Mouse (Mus musculus) gastrocnemius, adult 18-20 months (tissue): Measurements from ENCODE around the gene Stk4. TPM values are rescaled to one million over a fixed set of nuclear protein-coding genes. Genes with fewer than 3 reads are reported as not detected.

Source experiments
- DNase-seq: peaks from one replicate; pipeline ENCODE4 v3.0.0; 2021; ENCODE audit warnings: low spot score
- total RNA-seq, 2 experiments: library from RNA; stranded (reverse); gene quantifications; 2 replicates each; pipeline ENCODE4 v1.2.3; 2021

The Stk4 gene
- total RNA-seq, 2 experiments from 2014 or later, result 8.3 to 9.2 TPM

GRCm38 (mm10) chr2:164173394-164173793 is 103.3 kb downstream of the Stk4 start:
- peak; percentile 57 for DNase-seq

- DNase-seq, result no peak
Measured at GRCm38 (mm10) chr2:164174649-164175395, 104.7 kb downstream of the Stk4 start.

- DNase-seq, result no peak
Measured at GRCm38 (mm10) chr2:164175850-164176249, 105.7 kb downstream of the Stk4 start.

GRCm38 (mm10) chr2:164177831-164178230 is 107.7 kb downstream of the Stk4 start:
- no peak for DNase-seq

GRCm38 (mm10) chr2:164180124-164180523 is 110.0 kb downstream of the Stk4 start:
- DNase-seq, result peak; percentile 47

- no peak for DNase-seq
Measured at GRCm38 (mm10) chr2:164180770-164181169, 110.6 kb downstream of the Stk4 start.

- no peak for DNase-seq
Measured at GRCm38 (mm10) chr2:164182692-164183255, 112.7 kb downstream of the Stk4 start, which contains the start of gene Wfdc5. Gene Wfdc5 (minus strand): TSS chr2:164182742.

- no peak for DNase-seq
Measured at GRCm38 (mm10) chr2:164183340-164183739, 113.2 kb downstream of the Stk4 start.

GRCm38 (mm10) chr2:164184145-164184719 is 114.1 kb downstream of the Stk4 start:
- DNase-seq, result no peak

GRCm38 (mm10) chr2:164188722-164189121 is 118.6 kb downstream of the Stk4 start:
- DNase-seq, result no peak

- DNase-seq, result no peak
Measured at GRCm38 (mm10) chr2:164190576-164190975, 120.5 kb downstream of the Stk4 start, which contains the start of gene Wfdc12. Gene Wfdc12 (minus strand): TSS chr2:164190608.

GRCm38 (mm10) chr2:164192279-164192678 is 122.2 kb downstream of the Stk4 start:
- DNase-seq, result no peak

GRCm38 (mm10) chr2:164194959-164195630 is 125.0 kb downstream of the Stk4 start:
- no peak for DNase-seq

GRCm38 (mm10) chr2:164195971-164196699 is 126.0 kb downstream of the Stk4 start:
- no peak for DNase-seq

- no peak for DNase-seq
Measured at GRCm38 (mm10) chr2:164196700-164196990, 126.5 kb downstream of the Stk4 start.

GRCm38 (mm10) chr2:164199626-164200327 is 129.7 kb downstream of the Stk4 start, which contains the start of gene Wfdc15a:
Gene Wfdc15a (minus strand): TSS chr2:164200130.
- no peak for DNase-seq

Other genes with a start within 250 kb of the Stk4 start
- gene Ccn5, start 249.5 kb upstream of the Stk4 start, total RNA-seq, result under 1 TPM; 0.82 to 0.95 TPM
- gene Kcnk15, start 216.7 kb upstream of the Stk4 start, total RNA-seq, result not detected
- gene Rims4, start 151.6 kb upstream of the Stk4 start, total RNA-seq, result 1 to 10 TPM; 1.4 to 3.2 TPM
- 10 to 100 TPM; 39.3 to 42.4 TPM for gene Ywhab, start 75.4 kb upstream of the Stk4 start, total RNA-seq
- under 1 TPM in 1 of 2 experiments, not detected in 1; 0.62 TPM for gene Pabpc1l, start 44.9 kb upstream of the Stk4 start, total RNA-seq
- gene Tomm34, start 847 bp downstream of the Stk4 start, total RNA-seq, result 10 to 100 TPM; 15.8 to 16.3 TPM
- 1 to 10 TPM; 1.4 to 1.5 TPM for gene Kcns1, start 100.8 kb downstream of the Stk4 start, total RNA-seq
- under 1 TPM in 1 of 2 experiments, not detected in 1; 0.11 TPM for gene Wfdc5, start 112.4 kb downstream of the Stk4 start, total RNA-seq
- gene Wfdc12, start 120.3 kb downstream of the Stk4 start, total RNA-seq, result not detected
- not detected for gene Wfdc15a, start 129.8 kb downstream of the Stk4 start, total RNA-seq
- not detected for gene Wfdc15b, start 151.3 kb downstream of the Stk4 start, total RNA-seq
- gene Svs2, start 168.1 kb downstream of the Stk4 start, total RNA-seq, result not detected
- not detected for gene Svs3b, start 186.3 kb downstream of the Stk4 start, total RNA-seq
- not detected for gene Svs4, start 208.1 kb downstream of the Stk4 start, total RNA-seq
- not detected for gene Svs3a, start 218.9 kb downstream of the Stk4 start, total RNA-seq
- gene Svs6, start 246.4 kb downstream of the Stk4 start, total RNA-seq, result not detected